35 mouse cellular contexts compared by ENCODE assay signal in genomic region chr2:130171674-130172073, GRCm38 (mm10). TPM values are rescaled to one million over a fixed set of nuclear protein-coding genes. Genes with fewer than 3 reads are reported as not detected.
"Had no signal": no experiment of that assay in that cellular context is flagged by ENCODE, and none has a peak within 500 bp of the region (broad histone marks: within the 10 kb centered on the region; RNA-seq: fewer than 3 reads in every experiment).

No protein-coding gene starts in this region.

- H3K9me3 ChIP-seq: embryonic facial prominence, embryonic 10.5 days; embryonic facial prominence, embryonic 12.5 days; embryonic facial prominence, embryonic 13.5 days; embryonic facial prominence, embryonic 15.5 days; forebrain, embryonic 10.5 days; forebrain, embryonic 12.5 days; forebrain, embryonic 13.5 days; forebrain, embryonic 15.5 days had no signal

- H3K9ac ChIP-seq: embryonic facial prominence, embryonic 12.5 days; embryonic facial prominence, embryonic 13.5 days; embryonic facial prominence, embryonic 15.5 days; forebrain, embryonic 12.5 days; forebrain, embryonic 13.5 days; forebrain, embryonic 15.5 days; forebrain, postnatal 0 days had no signal

- ATAC-seq: forebrain, embryonic 13.5 days; forebrain, embryonic 14.5 days; forebrain, embryonic 15.5 days; forebrain, embryonic 16.5 days; forebrain, postnatal 0 days had no signal

- H3K27ac ChIP-seq: embryonic facial prominence, embryonic 10.5 days; embryonic facial prominence, embryonic 12.5 days; embryonic facial prominence, embryonic 13.5 days; embryonic facial prominence, embryonic 15.5 days; forebrain, embryonic 10.5 days; forebrain, embryonic 12.5 days; forebrain, embryonic 13.5 days; forebrain, embryonic 15.5 days; gastrocnemius, adult 2 months; heart, adult 2 months had no signal

- H3K4me3 ChIP-seq: embryonic facial prominence, embryonic 10.5 days; embryonic facial prominence, embryonic 12.5 days; embryonic facial prominence, embryonic 13.5 days; embryonic facial prominence, embryonic 15.5 days; erythroblast, embryonic 14.5 days; forebrain, embryonic 10.5 days; forebrain, embryonic 12.5 days; forebrain, embryonic 13.5 days; forebrain, embryonic 15.5 days; gastrocnemius, adult 2 months; heart, adult 2 months had no signal

- DNase-seq: cerebellum, adult 2 months; cerebellum, adult 8-10 months; cerebellum, adult 9-10 months; cerebellum, adult 9-11 months; cerebellum, postnatal 10 days; cerebellum, postnatal 14 days; cerebellum, postnatal 25 days; cerebellum, postnatal 36 days; embryo, embryonic 11 days; forebrain, postnatal 0 days; gastrocnemius, adult 2 months; gastrocnemius, postnatal 10 days; gastrocnemius, postnatal 14 days; gastrocnemius, postnatal 25 days; gastrocnemius, postnatal 36 days; heart, adult 11 months; heart, adult 18-20 months; heart, adult 2 months had no signal

- H3K27me3 ChIP-seq: embryonic facial prominence, embryonic 12.5 days; embryonic facial prominence, embryonic 13.5 days; embryonic facial prominence, embryonic 15.5 days; forebrain, embryonic 12.5 days; forebrain, embryonic 13.5 days; forebrain, embryonic 15.5 days had no signal

- H3K4me2 ChIP-seq: embryonic facial prominence, embryonic 12.5 days; embryonic facial prominence, embryonic 13.5 days; embryonic facial prominence, embryonic 15.5 days; forebrain, embryonic 12.5 days; forebrain, embryonic 13.5 days; forebrain, embryonic 15.5 days had no signal

RNA-seq across cellular contexts. Expression of gene Tmc2, which starts 23.3 kb away (rescaled TPM):
- polyA plus RNA-seq: cerebellum, adult 2 months; cortical plate, adult 2 months; embryonic facial prominence, embryonic 10.5 days; embryonic facial prominence, embryonic 11.5 days; embryonic facial prominence, embryonic 12.5 days; embryonic facial prominence, embryonic 13.5 days; embryonic facial prominence, embryonic 14.5 days; embryonic facial prominence, embryonic 15.5 days; erythroblast, embryonic 14.5 days; forebrain, embryonic 10.5 days; forebrain, embryonic 12.5 days; forebrain, embryonic 13.5 days; forebrain, embryonic 14.5 days; forebrain, embryonic 15.5 days; forebrain, embryonic 16.5 days; forebrain, postnatal 0 days; frontal cortex, adult 2 months; gonadal fat pad, adult 2 months; heart, adult 2 months had no signal

RNA-seq across cellular contexts. Expression of gene Tgm6, which starts 59.5 kb away (rescaled TPM):
- polyA plus RNA-seq: embryonic facial prominence, embryonic 10.5 days; embryonic facial prominence, embryonic 11.5 days; embryonic facial prominence, embryonic 12.5 days; embryonic facial prominence, embryonic 14.5 days; erythroblast, embryonic 14.5 days; forebrain, embryonic 10.5 days; forebrain, embryonic 11.5 days; gonadal fat pad, adult 2 months; heart, adult 2 months had no signal
